Mouse (Mus musculus) ovary, adult 18-20 months (tissue): Measurements from ENCODE around the gene Pdzd7.
"Not testable (repeated sequence)": the region's sequence is repeated elsewhere in the genome, so short reads cannot be mapped to it uniquely, and the experiment has no call there.

Experiments used
- DNase-seq: peaks from one replicate; pipeline ENCODE4 v3.0.0; 2022; ENCODE audit warnings: low spot score, mixed read lengths

The Pdzd7 gene

DNA sequence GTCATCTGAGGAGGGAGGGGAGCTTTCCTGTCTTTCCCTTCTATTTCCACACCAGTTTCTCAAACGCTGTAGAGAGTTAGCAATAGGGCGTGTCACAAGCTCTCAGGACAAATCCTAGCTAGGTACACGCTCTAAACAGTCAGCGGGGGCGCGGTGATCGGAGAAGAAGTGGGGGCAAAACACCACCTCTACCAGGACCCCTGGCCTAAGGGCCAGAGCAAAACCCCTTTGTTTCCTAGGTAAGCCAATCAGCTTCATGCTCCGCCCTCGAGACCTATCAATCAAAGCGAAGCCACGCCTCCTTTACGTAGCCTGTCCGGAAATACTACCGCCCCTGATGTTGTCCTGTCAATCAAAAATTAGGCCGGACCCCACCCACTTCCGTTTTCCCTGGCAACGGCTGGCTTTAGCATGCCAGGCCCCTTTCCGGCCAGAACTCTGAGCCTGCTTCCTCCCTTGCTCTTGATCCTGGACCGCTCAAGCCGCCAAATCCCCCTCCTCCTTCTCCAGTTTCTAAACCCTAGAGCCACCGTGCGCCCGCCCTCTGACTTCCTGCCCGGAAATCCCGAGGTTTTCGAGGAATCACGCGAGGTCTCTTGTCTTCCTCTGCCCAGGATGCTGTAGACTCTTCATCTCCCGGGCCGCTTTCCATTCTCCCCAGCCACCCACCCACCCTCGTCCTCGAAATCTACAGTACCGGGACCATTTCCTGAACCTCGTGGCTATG, 12.8 kb upstream of the Pdzd7 start:
- peak; percentile 90 for DNase-seq

DNA sequence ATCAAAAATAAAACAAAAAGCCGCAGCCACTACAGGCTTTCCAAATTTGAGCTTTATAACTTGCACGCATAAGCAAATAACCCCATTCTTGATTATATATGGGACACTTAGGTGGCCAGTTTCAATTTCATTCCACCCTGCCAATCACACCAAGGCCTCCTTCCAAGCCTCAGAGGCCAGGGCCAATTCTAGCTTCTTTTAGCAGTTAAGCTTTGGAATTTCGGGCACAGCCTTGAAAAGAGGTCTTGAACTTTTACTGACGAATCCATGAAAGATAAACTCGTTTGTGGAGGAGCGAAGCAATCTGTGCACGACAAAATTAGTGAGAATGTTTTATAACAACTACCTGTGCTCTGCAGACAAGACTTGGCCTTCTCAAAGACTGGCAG, 12.2 kb upstream of the Pdzd7 start:
- no peak for DNase-seq

DNA sequence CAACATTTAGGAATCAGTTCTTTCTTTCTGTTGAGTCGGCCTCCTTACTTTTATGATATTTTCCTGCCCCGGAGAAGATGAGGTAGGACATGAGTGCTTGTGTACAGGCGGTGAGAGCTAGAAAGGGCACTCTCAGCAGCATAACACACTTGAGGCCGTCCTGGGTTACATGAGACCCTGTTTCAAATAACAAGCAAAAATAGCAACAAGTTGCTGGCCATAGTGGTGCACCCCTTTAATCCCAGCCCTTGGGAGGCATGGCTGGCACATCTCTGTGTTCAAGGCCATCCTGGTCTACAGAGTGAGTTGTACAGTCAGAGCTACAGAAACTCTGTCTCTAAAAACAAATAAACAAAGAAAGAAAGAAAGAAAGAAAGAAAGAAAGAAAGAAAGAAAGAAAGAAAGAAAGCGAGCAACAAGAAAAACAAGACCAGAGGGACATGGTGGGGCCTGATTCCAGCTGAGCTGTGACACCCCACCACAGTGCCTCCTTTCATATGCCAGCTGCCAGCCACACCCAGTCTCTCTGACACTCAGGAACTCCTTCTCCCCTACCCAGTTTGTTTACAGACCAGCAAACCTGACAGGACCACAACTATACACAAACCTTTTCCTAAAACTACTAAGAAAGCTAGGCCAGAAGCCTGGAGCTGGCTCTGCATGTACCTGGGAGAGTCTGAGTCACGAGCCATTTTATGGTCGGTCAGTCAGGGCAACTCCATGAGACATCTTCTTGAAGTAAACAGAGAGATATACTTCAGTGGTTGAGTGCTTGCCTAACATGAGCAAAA, 11.6 kb upstream of the Pdzd7 start:
- no peak for DNase-seq

DNA sequence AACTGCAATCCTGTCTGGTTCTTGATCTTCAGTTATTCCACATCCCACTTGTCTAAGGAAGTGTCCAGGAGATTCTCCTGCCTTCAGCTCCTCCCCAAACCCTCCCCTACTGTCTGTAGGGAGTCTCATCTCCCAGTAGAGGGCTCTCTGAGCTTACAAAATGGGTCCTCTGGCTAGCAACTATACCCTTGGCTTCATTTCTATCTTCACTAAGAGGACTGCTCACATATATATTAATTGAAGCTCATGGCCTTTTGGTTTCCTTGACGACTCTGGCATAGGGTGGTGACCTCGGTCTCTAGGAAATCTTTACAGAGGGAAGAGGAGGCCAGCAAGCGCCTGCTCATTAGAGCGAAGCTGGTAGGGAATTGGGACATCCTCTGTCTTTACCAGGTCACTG, 10.8 kb upstream of the Pdzd7 start:
- no peak for DNase-seq

DNA sequence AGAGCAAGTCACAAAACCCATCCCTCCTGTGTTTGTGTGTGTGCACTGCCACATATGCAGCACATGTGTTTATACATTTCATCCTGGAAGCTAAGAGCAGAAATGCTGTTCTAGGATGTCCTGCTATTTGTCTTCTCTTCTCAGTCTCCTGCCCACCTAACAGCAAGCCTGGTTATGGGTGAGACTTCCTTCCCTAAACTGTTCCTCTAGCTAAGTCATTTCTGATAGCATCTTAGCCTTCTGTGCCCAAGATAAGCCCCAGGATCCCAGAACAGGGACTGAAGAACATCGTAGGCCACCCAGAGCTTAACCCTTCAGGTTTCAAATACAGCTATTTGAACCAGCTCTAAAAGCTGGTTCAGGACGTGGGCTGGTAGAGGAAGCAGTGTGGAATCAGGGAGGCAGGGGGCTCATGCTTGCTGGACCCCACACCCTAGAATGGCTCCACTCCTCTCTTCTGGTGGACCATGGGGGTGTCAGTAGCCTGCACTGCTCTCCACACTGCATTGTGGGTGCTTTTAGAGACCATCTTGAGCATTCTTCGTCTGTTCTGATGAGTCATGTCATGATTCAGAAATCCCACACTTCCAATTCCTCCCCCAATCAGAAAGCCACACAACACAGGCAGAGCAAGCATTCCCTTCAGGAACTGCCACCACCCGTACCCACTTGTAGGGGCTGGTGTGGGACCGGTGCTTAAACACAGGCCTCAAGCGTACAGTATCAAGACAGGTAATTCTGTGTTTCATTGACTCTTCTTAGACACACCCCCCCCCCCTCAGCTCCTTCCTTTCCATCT, 9.6 kb upstream of the Pdzd7 start:
- DNase-seq = no peak

DNA sequence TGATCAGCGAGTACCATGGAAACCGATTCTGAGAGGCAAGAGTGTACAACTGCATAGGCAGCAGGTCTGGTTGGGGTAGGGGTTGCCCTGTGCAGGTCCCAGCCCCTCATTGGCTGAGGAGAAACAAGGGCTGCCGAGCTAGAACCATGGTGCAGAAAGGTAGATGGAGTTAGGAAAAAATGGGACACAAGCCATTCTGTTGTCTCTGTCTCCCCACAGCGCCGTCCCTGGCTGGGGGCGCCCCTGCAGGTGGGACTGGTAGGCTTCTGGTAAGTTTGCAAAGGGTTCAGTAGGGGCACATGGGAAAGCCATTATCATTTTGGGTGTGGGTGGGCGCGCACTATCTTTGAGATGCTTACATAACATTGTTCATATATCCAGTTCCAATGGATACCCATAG, 7.9 kb upstream of the Pdzd7 start:
- no peak for DNase-seq

DNA sequence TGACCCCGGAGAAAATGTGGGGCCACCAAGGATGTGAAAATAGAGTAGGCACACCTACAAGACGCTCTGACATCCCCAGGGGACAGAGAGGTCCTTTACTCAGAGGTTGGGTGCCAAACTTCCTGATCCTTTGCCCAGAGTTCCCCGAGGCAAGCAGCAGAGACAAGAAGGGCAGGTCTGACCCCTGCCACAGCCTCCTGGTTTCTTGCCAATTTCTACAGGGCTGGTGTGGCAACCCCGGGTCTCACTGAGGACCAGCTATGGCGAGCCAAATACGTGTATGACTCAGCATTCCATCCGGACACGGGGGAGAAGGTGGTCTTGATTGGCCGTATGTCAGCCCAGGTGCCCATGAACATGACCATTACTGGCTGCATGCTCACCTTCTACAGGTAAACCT, 4.0 kb upstream of the Pdzd7 start:
- no peak for DNase-seq

DNA sequence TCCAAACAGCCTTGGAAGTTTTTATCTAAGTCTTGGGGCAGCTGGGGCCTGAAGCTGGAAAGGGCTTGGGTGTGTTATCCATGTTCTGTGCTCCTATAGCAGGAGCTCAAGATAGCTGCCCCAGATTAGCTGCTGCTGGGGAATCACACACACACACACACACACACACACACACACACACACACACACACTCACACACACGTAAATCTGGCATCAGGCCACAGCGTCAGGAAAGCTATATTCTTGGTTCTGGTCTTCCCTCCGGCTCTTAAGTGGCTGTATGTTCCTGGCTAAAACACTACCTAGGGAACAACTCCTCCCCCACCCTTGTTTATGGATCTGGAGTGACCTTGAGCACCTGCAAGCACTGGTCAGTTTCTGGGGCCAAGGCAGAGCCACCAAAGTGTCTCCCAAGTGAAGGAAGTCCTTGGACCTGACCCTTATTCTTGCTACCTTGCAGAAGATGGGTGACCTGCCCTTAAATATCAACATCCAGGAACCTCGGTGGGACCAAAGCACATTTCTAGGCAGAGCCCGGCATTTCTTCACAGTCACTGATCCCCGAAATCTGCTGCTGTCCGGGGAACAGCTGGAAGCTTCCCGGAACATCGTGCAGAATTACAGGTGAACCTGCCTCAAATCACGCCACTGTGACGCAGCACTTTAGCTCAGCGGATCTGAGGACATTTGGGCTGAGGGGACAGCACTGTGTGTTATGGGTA, 3.3 kb upstream of the Pdzd7 start:
- DNase-seq = no peak

DNA sequence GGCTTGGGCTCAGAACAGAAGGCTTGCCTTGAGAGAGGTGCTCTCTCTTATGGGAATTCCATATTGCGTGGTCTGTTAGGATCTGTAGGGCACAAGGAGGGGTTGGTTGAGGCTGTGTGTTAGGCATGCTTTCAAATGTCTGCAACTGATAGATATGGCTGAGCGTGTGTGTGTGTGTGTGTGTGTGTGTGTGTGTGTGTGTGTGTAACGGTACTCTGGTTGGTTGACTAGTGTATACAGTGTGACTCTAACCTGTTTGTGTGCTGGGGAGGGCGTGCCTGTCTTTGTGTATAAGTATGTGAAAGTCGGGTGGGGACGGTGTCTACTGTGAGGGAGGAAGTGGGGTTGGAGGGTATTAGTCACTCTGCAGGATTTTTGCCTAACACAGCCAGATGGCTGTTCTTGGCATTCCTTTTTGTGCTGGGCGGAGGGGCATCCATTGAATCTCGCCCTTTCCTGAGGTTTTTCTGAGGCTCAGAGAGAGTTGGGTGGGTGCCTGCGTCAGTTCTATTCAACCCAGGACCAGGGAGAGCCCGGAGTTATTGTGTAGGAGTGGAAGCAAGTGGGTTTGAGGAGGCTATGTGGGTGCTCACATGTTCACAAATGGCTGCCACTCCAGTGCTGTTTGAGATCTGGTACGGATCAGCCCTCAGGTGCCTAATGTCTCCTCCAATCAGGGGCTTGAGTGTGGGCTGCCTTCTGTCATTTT, 2.6 kb upstream of the Pdzd7 start:
- no peak for DNase-seq

DNA sequence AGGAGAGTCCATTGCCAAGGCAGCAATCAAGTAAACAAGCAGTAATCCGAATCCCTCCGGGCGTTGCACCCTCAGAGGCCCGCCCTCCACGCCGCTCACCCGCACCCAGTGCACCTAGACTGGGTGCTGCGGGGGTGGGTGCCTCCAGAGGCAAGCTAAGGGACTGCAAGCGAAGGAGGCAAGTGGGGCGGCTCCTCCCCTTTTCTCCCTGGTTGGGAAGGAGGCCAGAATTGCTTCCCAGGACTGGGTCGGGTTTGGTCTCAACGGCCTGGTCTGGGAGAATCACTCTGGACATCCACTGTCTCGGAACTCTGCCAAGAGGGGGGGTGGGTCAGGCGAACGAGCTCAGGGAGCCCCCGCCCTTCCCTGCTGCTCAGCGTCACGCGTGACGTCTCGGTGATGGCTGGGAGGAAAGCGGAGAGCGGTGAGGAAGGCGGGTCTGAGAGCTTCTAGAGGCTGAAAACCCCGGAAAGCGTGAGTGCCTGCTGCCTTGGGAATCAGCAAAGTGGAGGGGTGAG, 2.0 kb upstream of the Pdzd7 start, which contains the start of gene Sfxn3:
TSS of gene Sfxn3 (plus strand) at position 87 of the 518 bp plus-strand sequence.
- DNase-seq = peak; percentile 90

DNA sequence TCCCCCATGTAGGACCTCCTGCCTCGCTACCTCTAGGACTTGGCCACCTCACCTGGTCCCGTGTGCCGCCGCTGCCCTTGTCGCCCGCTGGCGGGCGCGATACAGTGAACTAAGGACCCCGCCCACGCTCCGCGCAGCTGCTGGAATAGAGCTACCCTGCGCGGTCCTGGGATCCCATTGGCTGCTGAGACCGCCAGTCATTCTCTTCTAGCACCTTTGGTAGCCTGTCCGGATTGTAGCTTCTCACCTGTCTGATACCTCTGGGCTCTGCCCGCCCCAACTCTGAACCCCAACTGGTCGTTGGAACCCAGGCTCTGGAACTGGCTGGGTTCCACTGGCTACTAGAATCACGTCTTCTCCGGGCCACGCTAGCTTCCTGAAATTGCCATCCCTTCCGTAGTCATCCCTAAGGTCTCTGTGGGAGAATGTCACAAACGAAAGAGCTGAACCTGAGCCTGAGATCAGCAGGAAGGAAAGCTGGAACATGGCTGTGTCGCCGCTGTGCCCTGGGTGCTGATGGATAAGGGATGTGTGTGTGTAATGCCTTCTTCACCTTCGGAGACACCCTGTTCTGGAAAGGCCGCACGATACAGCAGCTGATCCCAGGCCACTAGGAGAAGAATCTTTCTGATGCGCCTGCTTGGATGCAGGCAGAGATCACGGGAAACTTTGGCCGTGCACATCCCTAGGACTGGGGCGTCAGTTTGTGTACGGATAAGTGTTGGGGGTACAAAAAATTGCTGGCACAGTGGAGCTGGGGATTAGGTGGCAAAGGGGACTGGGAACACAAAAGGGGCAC, 1.2 kb upstream of the Pdzd7 start:
- DNase-seq = peak; percentile 82

DNA sequence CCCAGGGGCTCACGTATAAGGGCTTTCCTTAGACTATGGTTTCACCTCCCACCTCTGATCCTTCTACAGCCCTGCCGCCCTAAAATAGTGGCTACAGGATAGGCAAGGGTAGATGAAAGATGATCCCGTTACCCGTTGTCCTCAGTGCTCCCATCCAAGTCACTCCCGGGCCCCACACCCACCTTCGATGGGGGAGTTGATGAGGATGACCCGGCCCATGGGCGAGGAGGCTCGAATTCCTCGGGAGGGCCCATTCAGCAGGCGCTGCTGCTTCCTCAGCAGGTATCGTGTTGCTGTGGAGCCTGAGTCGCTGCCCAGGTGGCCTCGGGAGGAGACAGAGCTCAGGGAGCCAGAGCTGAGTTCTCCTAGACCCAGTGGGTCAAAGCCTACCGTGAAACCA, 281 bp downstream of the Pdzd7 start:
- no peak for DNase-seq

DNA sequence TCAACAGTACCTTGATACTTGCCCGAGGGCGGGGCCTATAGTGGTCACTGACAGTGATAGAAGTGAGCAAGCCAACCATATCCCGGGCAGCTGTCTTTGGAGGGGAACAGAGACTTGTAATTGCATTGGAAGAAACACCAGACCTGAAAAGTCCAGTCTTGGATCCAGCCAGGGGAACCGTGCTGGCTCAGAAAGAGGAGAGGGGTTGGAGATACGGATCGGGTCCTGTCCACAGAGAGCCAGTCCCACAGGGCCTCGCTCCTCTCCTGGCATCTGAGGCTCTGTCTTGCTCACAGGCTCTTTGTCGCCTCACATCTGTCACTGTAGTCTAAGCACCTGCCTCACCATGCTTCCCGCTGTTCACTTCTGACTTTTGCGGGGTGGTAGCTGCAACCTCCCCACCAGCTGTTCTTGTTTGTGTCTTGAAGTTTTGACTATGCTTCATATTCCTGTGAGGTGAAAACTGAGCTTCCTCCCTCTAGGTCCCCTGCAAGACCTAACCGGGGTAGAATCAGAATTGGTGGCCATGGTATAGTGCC, 1.1 kb downstream of the Pdzd7 start:
- no peak for DNase-seq

DNA sequence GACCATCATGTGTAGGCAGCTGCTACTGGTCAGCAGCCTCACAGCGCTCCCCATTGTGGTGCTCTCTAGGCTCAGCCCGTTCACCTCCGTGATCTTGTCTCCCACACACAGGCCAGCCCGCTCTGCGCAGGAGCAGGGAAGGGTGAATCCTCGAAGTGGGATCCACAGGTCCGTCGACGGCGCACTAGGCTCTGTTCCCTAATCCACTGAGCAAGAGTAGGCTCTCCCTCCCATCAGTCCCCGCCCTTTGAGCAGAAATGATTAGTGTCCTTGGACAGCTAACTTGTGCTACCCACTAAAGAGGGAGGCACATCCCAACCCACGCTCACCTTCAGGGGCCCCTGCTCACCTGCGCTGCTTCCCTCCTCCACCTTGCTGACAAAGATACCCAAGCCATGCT, 5.3 kb downstream of the Pdzd7 start:
- no peak for DNase-seq

DNA sequence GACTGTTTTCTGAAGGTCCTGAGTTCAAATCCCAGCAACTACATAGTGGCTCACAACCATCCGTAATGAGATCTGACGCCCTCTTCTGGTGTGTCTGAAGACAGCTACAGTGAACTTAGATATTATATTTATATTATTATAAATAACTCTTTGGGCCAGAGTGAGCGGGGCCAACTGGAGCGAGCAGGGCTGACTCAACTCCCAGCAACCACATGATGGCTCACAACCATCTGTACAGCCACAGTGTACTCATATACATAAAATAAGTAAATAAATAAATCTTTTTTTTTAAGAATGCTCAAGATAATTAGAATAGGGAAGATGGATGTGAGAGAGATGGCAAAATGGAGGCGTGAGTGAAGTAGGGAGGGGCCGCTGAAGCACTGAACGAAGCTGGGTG, 7.3 kb downstream of the Pdzd7 start:
- not testable (repeated sequence) for DNase-seq

DNA sequence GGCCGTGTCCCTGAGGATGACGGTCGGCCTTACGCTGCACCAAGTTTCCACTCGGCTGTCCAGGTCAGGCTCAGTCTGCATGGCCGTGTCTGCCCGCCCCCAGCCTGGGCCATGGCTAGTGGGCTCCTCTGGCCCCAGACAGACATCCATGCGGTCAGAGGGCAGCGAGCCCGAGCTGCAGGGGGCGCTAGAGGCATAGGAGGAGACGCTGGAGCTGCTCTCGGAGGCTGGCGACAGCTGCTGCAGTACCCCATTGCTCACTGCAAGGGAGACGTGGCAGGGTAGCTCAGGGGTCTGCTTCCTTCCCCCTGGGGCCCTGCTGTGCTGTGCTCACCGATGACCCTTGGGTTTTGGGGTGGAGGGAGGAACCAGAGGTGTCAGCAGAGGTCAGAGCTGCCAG, 8.7 kb downstream of the Pdzd7 start:
- no peak for DNase-seq

DNA sequence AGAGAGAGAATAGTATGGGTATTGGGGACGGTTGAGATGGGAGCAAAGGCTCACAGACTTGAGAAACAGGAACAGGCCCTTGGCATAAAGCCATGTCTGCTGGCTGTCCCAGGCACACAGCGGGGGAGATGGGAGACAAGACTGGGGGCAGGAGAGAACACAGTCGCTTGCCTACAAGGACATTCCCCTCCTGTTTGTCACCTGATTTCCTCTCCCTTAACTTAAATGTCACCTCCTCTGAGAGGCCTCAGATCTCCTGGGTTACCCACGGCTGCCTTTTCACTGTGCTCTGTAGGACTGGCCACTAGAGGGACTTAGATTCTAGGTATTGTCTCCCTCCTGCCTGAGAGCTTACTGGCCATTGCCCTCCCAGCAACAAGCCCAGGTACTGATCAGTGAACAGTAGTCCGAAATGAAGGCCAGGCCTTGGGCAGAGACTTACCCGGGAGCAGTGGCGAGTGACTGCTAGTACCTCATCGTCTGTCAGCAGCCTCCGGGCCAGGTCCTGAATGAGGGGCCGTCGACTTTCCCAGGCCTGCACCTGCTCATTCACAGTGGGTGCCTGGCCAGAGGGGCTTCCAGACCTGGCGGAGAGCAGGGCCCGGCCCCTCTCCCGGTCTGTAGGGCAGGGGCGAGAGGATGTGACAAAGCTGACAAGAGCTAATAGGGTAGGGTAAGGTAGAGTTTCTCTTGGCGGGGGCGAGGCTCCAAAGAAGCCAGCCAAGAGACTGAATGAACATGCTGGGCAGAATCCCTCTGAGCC, 12.8 kb downstream of the Pdzd7 start:
- no peak for DNase-seq

DNA sequence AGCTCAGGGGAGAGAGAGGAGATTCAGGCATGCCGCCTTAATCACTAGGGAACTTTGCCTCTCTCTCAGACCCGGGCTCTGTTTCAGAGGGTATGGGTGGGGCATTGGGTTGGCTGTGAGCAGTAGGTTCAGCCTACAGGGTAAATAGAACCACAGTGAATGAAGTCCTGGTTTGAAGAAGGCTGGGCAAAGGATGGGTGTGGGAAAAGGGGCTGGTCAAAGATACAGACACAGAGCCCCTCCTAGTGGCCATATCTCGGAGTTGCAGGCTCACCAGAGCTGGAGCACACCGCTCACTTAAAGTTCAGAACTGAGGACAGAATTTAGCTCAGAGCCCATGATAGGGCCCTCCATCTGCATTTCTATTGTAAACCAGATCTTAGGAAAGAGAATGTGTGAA, 13.7 kb downstream of the Pdzd7 start:
- peak; percentile 53 for DNase-seq
